ENCODE assay signal across 32 mouse cellular contexts in genomic region chr9:7453302-7453701, GRCm38 (mm10). TPM values are rescaled to one million over a fixed set of nuclear protein-coding genes. Genes with fewer than 3 reads are reported as not detected.
"Had no signal": no experiment of that assay in that cellular context is flagged by ENCODE, and none has a peak within 500 bp of the region (broad histone marks: within the 10 kb centered on the region; RNA-seq: fewer than 3 reads in every experiment).

No protein-coding gene starts in this region.

- H3K4me2 ChIP-seq: liver, embryonic 12.5 days; liver, embryonic 15.5 days; lung, embryonic 15.5 days; midbrain, embryonic 13.5 days had no signal

- H3K4me1 ChIP-seq: liver, embryonic 12.5 days; liver, embryonic 15.5 days; lung, embryonic 15.5 days; megakaryocyte, embryonic 14.5 days; midbrain, embryonic 10.5 days; midbrain, embryonic 13.5 days had no signal

- H3K9me3 ChIP-seq: liver, embryonic 12.5 days; liver, embryonic 15.5 days; lung, embryonic 15.5 days; megakaryocyte, embryonic 14.5 days; midbrain, embryonic 10.5 days; midbrain, embryonic 13.5 days had no signal

- H3K36me3 ChIP-seq: liver, embryonic 12.5 days; liver, embryonic 15.5 days; lung, embryonic 15.5 days; midbrain, embryonic 10.5 days; midbrain, embryonic 13.5 days had no signal

- DNase-seq: kidney, adult 18-20 months; kidney, adult 9 months; kidney, postnatal 14 days; kidney, postnatal 4 days; left cerebral cortex, postnatal 4 days; liver; lung, adult 18-20 months; lung, postnatal 10 days; lung, postnatal 36 days; right cerebral cortex, postnatal 14 days; right cerebral cortex, postnatal 4 days; thymus, adult 2 months; thymus, postnatal 14 days; thymus, postnatal 4 days had no signal

- H3K4me3 ChIP-seq: liver, embryonic 12.5 days; liver, embryonic 15.5 days; lung, embryonic 15.5 days; megakaryocyte, embryonic 14.5 days; midbrain, embryonic 10.5 days; midbrain, embryonic 13.5 days had no signal

- H3K27me3 ChIP-seq: liver, embryonic 12.5 days; liver, embryonic 15.5 days; lung, embryonic 15.5 days; megakaryocyte, embryonic 14.5 days; midbrain, embryonic 13.5 days had no signal

- H3K27ac ChIP-seq: liver, embryonic 12.5 days; liver, embryonic 15.5 days; lung, embryonic 15.5 days; midbrain, embryonic 10.5 days; midbrain, embryonic 13.5 days had no signal

- ATAC-seq: intestine, embryonic 16.5 days; liver, embryonic 12.5 days; midbrain, embryonic 13.5 days had no signal

- H3K9ac ChIP-seq: liver, embryonic 12.5 days; liver, embryonic 15.5 days; lung, embryonic 15.5 days; midbrain, embryonic 13.5 days had no signal

RNA-seq across cellular contexts. Expression of gene Mmp3, which starts 7.7 kb away (rescaled TPM):
- total RNA-seq: layer of hippocampus, adult 18-20 months; layer of hippocampus, postnatal 14 days; left cerebral cortex, adult 8-10 months; left cerebral cortex, postnatal 14 days; left cerebral cortex, postnatal 4 days had no signal
- polyA plus RNA-seq: intestine, embryonic 16.5 days; kidney, embryonic 16.5 days; liver, embryonic 12.5 days; liver, embryonic 15.5 days; lung, embryonic 15.5 days; midbrain, embryonic 10.5 days; midbrain, embryonic 13.5 days; midbrain, postnatal 0 days; neural tube, embryonic 11.5 days; neural tube, embryonic 14.5 days; stomach, embryonic 16.5 days; testis, adult 2 months had no signal

RNA-seq across cellular contexts. Expression of gene Mmp10, which starts 48.9 kb away (rescaled TPM):
- total RNA-seq: layer of hippocampus, adult 18-20 months; layer of hippocampus, postnatal 14 days; left cerebral cortex, adult 8-10 months; left cerebral cortex, postnatal 14 days; left cerebral cortex, postnatal 4 days; midbrain, postnatal 0 days had no signal
- polyA plus RNA-seq: liver, embryonic 12.5 days; liver, embryonic 15.5 days; lung, embryonic 15.5 days; midbrain, embryonic 10.5 days; midbrain, embryonic 13.5 days; midbrain, postnatal 0 days; neural tube, embryonic 11.5 days; neural tube, embryonic 14.5 days; spleen, adult 2 months; stomach, embryonic 16.5 days; testis, adult 2 months; thymus, adult 2 months had no signal
